ENCODE assay signal across 21 mouse cellular contexts in the genomic region with DNA sequence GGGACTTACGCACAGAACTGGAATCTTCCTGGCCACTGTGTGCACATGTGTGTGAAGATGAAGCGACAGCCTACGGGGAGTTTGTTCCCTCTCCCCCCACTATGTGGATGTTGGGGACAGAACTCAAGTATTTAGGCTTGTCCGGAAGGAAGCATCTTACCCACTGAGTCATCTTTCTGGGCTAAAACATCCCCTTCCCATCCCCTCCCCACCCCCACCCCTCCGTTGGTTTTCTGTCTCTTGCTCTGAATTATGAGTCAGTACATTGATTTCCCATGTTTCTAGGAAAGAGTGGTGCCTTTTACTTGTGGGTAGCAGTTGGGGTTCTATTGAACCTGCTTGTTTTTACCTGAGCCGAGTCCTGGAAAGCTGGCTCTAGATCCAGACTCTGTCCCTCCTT. TPM values are rescaled to one million over a fixed set of nuclear protein-coding genes. Genes with fewer than 3 reads are reported as not detected.
DNase-seq lines count a peak whose midpoint lies in the region; ATAC-seq lines count a peak whose summit lies in the region.
"Had no signal": no experiment of that assay in that cellular context is flagged by ENCODE, and none has a peak within 500 bp of the region (broad histone marks: within the 10 kb centered on the region; RNA-seq: fewer than 3 reads in every experiment).

No protein-coding gene starts in this region.

- DNase-seq in 3T3-L1 (ENCODE audit: low read depth, low spot score) (peak; percentile 40), 416B (ENCODE audit: low read depth) (peak; percentile 66), R1 (ENCODE audit: low read depth, low spot score) (peak; percentile 29)
- DNase-seq in Muller cell, postnatal 12 days (ENCODE audit: inconsistent ontology term), result peak; percentile 29
- DNase-seq in urinary bladder, adult 2 months (ENCODE audit: low spot score), result no peak
- DNase-seq in cerebellum, adult 9-10 months, result no peak
- DNase-seq in cerebellum, postnatal 25 days, result no peak
- DNase-seq: adrenal gland, adult 2 months; adrenal gland, postnatal 10 days; adrenal gland, postnatal 25 days; cerebellum, adult 11 months; cerebellum, adult 18-20 months; cerebellum, adult 8-10 months; cerebellum, postnatal 10 days; cerebellum, postnatal 36 days; embryo, embryonic 11 days had no signal

- no peak for ATAC-seq in erythroid progenitor cell, adult 5-6 weeks (replicated peaks; ENCODE audit: low FRiP score, poor library complexity, severe bottlenecking)
- ATAC-seq: forebrain, embryonic 14.5 days; forebrain, embryonic 16.5 days; Patski had no signal

RNA-seq across cellular contexts. Expression of a gene that starts 16.4 kb away (rescaled TPM):
- 0.44 and 0.65 TPM in 2 replicates for polyA plus RNA-seq in urinary bladder, adult 2 months (2012; rRNA removed)
- total RNA-seq in erythroid progenitor cell, adult 5-6 weeks (2015; ENCODE audit: low replicate concordance), result not detected in 2 replicates
- total RNA-seq in erythroid progenitor cell, adult 5-6 weeks (2017; ENCODE audit: low replicate concordance), result not detected in 2 replicates
- total RNA-seq: common myeloid progenitor, adult 5-6 weeks had no signal

RNA-seq across cellular contexts. Expression of a gene that starts 36.0 kb away (rescaled TPM):
- 14.7 and 15.4 TPM in 2 replicates for polyA plus RNA-seq in urinary bladder, adult 2 months (2012; rRNA removed)
- total RNA-seq in erythroid progenitor cell, adult 5-6 weeks (2015; ENCODE audit: low replicate concordance), result 14.7 and 19.8 TPM in 2 replicates
- total RNA-seq in erythroid progenitor cell, adult 5-6 weeks (2017; ENCODE audit: low replicate concordance), result 24.0 and 39.3 TPM in 2 replicates

Comparison
In these comparisons a context has a peak if more than half of its experiments do, and no peak if none do; other contexts are left out.
1. DNase-seq: peak in 3T3-L1 (single experiment), 416B (single experiment), Muller cell, postnatal 12 days (single experiment) and R1 (single experiment); none in urinary bladder, adult 2 months (single experiment), cerebellum, adult 9-10 months (single experiment) and cerebellum, postnatal 25 days (0 of 2).